Comparison of ENCODE assay signal across 21 mouse cellular contexts in the genomic region with DNA sequence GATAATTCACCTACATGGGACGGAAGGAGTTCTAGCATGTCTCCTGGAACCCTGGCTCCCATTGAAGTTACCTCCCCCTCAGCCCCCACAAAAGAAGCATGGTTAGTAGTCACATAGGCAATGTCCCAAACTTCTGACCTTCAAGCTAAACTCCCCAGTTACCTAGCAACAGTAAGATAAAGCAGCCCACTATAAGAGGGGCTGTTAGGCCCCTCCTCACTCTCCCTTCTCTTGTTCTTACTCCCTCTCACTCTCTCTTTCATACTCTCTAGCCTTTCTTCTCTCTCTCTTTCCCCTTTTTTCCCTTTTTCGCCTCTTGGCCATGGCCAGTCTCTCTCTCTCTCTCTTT. TPM values are rescaled to one million over a fixed set of nuclear protein-coding genes. Genes with fewer than 3 reads are reported as not detected.
DNase-seq lines count a peak whose midpoint lies in the region; ATAC-seq and TF ChIP-seq lines count a peak whose summit lies in the region.
"Had no signal": no experiment of that assay in that cellular context is flagged by ENCODE, and none has a peak within 500 bp of the region (broad histone marks: within the 10 kb centered on the region; RNA-seq: fewer than 3 reads in every experiment).

No protein-coding gene starts in this region.

- peak overlapping the region; percentile 46 for H3K27ac ChIP-seq in heart, embryonic 11.5 days (ENCODE audit: low read depth, low read length)
- H3K27ac ChIP-seq in kidney, embryonic 16.5 days (ENCODE audit: low read length), result no peak overlapping the region
- no peak overlapping the region for H3K27ac ChIP-seq in testis, adult 2 months (ENCODE audit: control insufficient read depth, insufficient read depth, low read depth, low read length)
- H3K27ac ChIP-seq: embryonic facial prominence, embryonic 10.5 days; hindbrain, embryonic 10.5 days; limb, embryonic 13.5 days; midbrain, embryonic 13.5 days had no signal

- no peaks in the 10 kb centered on the region for H3K27me3 ChIP-seq in heart, embryonic 11.5 days (ENCODE audit: control insufficient read depth, insufficient read depth, low read length)
- H3K27me3 ChIP-seq in kidney, embryonic 16.5 days (ENCODE audit: insufficient read depth, low read length), result no peaks in the 10 kb centered on the region
- no peaks in the 10 kb centered on the region for H3K27me3 ChIP-seq in testis, adult 2 months (ENCODE audit: control insufficient read depth, insufficient read depth, low read length)
- H3K27me3 ChIP-seq: CH12.LX; limb, embryonic 13.5 days; midbrain, embryonic 13.5 days had no signal

- no peak overlapping the region for H3K9ac ChIP-seq in heart, embryonic 11.5 days (ENCODE audit: low read depth, low read length)
- H3K9ac ChIP-seq in kidney, embryonic 16.5 days (replicated peaks; ENCODE audit: low read length), result no peak overlapping the region
- H3K9ac ChIP-seq: limb, embryonic 13.5 days; midbrain, embryonic 13.5 days had no signal

- DNase-seq in heart, postnatal 25 days (ENCODE audit: low spot score), result no peak
- DNase-seq in kidney, adult 18-20 months, result no peak
- no peak for DNase-seq in testis, postnatal 10 days (ENCODE audit: low spot score)
- DNase-seq in cerebellum, postnatal 10 days, result no peak
- DNase-seq: cerebellum, adult 11-12 months; lung, postnatal 36 days; right cerebral cortex, postnatal 25 days had no signal

- H3K4me3 ChIP-seq in heart, embryonic 11.5 days (ENCODE audit: low read depth, low read length), result no peak overlapping the region
- no peak overlapping the region for H3K4me3 ChIP-seq in kidney, embryonic 16.5 days (ENCODE audit: low read length)
- peak overlapping the region; percentile 74 for H3K4me3 ChIP-seq in testis, adult 2 months (ENCODE audit: control insufficient read depth, low read depth, low read length)
- H3K4me3 ChIP-seq: embryonic facial prominence, embryonic 10.5 days; hindbrain, embryonic 10.5 days; limb, embryonic 13.5 days; midbrain, embryonic 13.5 days had no signal

- intact Hi-C loops in heart, postnatal 25 days (cut with DNase I), result no loop called here

- no peak for TF ChIP-seq CTCF in testis, adult 2 months (IDR thresholded peaks at IDR 0.05; ENCODE audit: control insufficient read depth, insufficient read depth, insufficient replicate concordance, low read depth, low read length)

- no peak for TF ChIP-seq POLR2A in testis, adult 2 months (IDR thresholded peaks at IDR 0.05; ENCODE audit: control insufficient read depth, low read depth, low read length)

- H3K4me1 ChIP-seq in heart, embryonic 11.5 days (ENCODE audit: control insufficient read depth, insufficient read depth, low read length), result peaks cover 9% of the 10 kb centered on the region; the same call in 1 of the 2 replicates
- H3K4me1 ChIP-seq in kidney, embryonic 16.5 days (ENCODE audit: insufficient read depth, low read length), result no peaks in the 10 kb centered on the region
- H3K4me1 ChIP-seq in testis, adult 2 months (ENCODE audit: control insufficient read depth, insufficient read depth, low read length), result no peaks in the 10 kb centered on the region
- H3K4me1 ChIP-seq: embryonic facial prominence, embryonic 10.5 days; hindbrain, embryonic 10.5 days; limb, embryonic 13.5 days; midbrain, embryonic 13.5 days had no signal

- no peaks in the 10 kb centered on the region for H3K36me3 ChIP-seq in heart, embryonic 11.5 days (ENCODE audit: control insufficient read depth, insufficient read depth, low read length)
- no peaks in the 10 kb centered on the region for H3K36me3 ChIP-seq in kidney, embryonic 16.5 days (ENCODE audit: insufficient read depth, low read length)
- no peaks in the 10 kb centered on the region for H3K36me3 ChIP-seq in testis, adult 2 months (ENCODE audit: control insufficient read depth, insufficient read depth, low read length)
- H3K36me3 ChIP-seq: embryonic facial prominence, embryonic 10.5 days; hindbrain, embryonic 10.5 days; limb, embryonic 13.5 days; midbrain, embryonic 13.5 days had no signal

- 73% methylated on average over 2 of the region's 2 CpGs for whole genome bisulfite sequencing in heart, embryonic 11.5 days (ENCODE audit: insufficient replicate concordance)
- 68% methylated on average over 2 of the region's 2 CpGs for WGBS in kidney, embryonic 16.5 days

- H3K9me3 ChIP-seq in heart, embryonic 11.5 days (replicated peaks; ENCODE audit: control insufficient read depth, low read length), result no peaks in the 10 kb centered on the region
- H3K9me3 ChIP-seq in kidney, embryonic 16.5 days (ENCODE audit: low read length), result no peaks in the 10 kb centered on the region
- H3K9me3 ChIP-seq: embryonic facial prominence, embryonic 10.5 days; hindbrain, embryonic 10.5 days; limb, embryonic 13.5 days; midbrain, embryonic 13.5 days had no signal

- H3K4me2 ChIP-seq in heart, embryonic 11.5 days, result peak overlapping the region; percentile 41
- H3K4me2 ChIP-seq in kidney, embryonic 16.5 days (replicated peaks; ENCODE audit: low read depth, low read length), result no peak overlapping the region
- H3K4me2 ChIP-seq: limb, embryonic 13.5 days; midbrain, embryonic 13.5 days had no signal

- peak; percentile 4; the same call in 1 of the 2 replicates for ATAC-seq in heart, embryonic 11.5 days (replicated peaks; ENCODE audit: insufficient number of reproducible peaks, low FRiP score, low TSS enrichment)
- peak; percentile 56 for ATAC-seq in kidney, embryonic 16.5 days (ENCODE audit: low FRiP score, low TSS enrichment)
- ATAC-seq: forebrain, embryonic 16.5 days; midbrain, embryonic 13.5 days had no signal

RNA-seq across cellular contexts. Expression of gene Serpinb9, which starts 9.2 kb away (rescaled TPM):
- polyA plus RNA-seq in heart, embryonic 11.5 days (2014; fragmentation: Nextera tagmentation; extraction: Ambion mirVana), result 5.8 and 7.9 TPM in 2 replicates
- 1 to 10 TPM; 9.0 to 9.8 TPM for total RNA-seq in heart, postnatal 25 days (2021)
- 11.4 TPM in 2 replicates for polyA plus RNA-seq in kidney, embryonic 16.5 days (2015; fragmentation: Nextera tagmentation; extraction: Ambion mirVana)
- polyA plus RNA-seq in testis, adult 2 months (2012; rRNA removed), result 2.1 and 2.4 TPM in 2 replicates

RNA-seq across cellular contexts. Expression of gene Serpinb6b, which starts 28.9 kb away (rescaled TPM):
- polyA plus RNA-seq in heart, embryonic 11.5 days (2014; fragmentation: Nextera tagmentation; extraction: Ambion mirVana), result 15.7 and 19.3 TPM in 2 replicates
- 10 to 100 TPM; 32.7 to 37.4 TPM for total RNA-seq in heart, postnatal 25 days (2021)
- 6.4 and 7.0 TPM in 2 replicates for polyA plus RNA-seq in kidney, embryonic 16.5 days (2015; fragmentation: Nextera tagmentation; extraction: Ambion mirVana)
- polyA plus RNA-seq in testis, adult 2 months (2012; rRNA removed), result 0.83 and 0.87 TPM in 2 replicates

RNA-seq across cellular contexts. Expression of gene Serpinb9b, which starts 33.3 kb away (rescaled TPM):
- polyA plus RNA-seq in heart, embryonic 11.5 days (2014; fragmentation: Nextera tagmentation; extraction: Ambion mirVana), result 0.72 and 0.96 TPM in 2 replicates
- under 1 TPM in 1 of 2 experiments, not detected in 1; 0.20 TPM for total RNA-seq in heart, postnatal 25 days (2021)
- polyA plus RNA-seq in kidney, embryonic 16.5 days (2015; fragmentation: Nextera tagmentation; extraction: Ambion mirVana), result 0.09 TPM in 1 of 2 replicates, not detected in the other
- 0.17 and 0.29 TPM in 2 replicates for polyA plus RNA-seq in testis, adult 2 months (2012; rRNA removed)
- total RNA-seq: adrenal gland, postnatal 10 days; gastrocnemius, adult 18-20 months; granulocyte monocyte progenitor cell, adult 5-6 weeks; layer of hippocampus, postnatal 14 days; left cerebral cortex, postnatal 10 days had no signal
- polyA plus RNA-seq: embryonic facial prominence, embryonic 10.5 days; limb, embryonic 13.5 days had no signal
